Mouse (Mus musculus) ovary, postnatal 36 days (tissue): ENCODE measurements around the gene Frat2.

ENCODE experiments used
- DNase-seq: peaks from one replicate; pipeline ENCODE4 v3.0.0; 2022; ENCODE audit warnings: low spot score, mixed read lengths

Frat2 gene

GRCm38 (mm10) chr19:41818749-41819148 lies 29.2 kb downstream of the Frat2 start:
- no peak for DNase-seq

GRCm38 (mm10) chr19:41817325-41817724 lies 30.6 kb downstream of the Frat2 start:
- DNase-seq: no peak

GRCm38 (mm10) chr19:41816915-41817314 lies 31.0 kb downstream of the Frat2 start:
- no peak for DNase-seq

- no peak for DNase-seq
Measured at GRCm38 (mm10) chr19:41816410-41816809, 31.5 kb downstream of the Frat2 start.

- DNase-seq: no peak
Measured at GRCm38 (mm10) chr19:41813374-41813773, 34.6 kb downstream of the Frat2 start.

GRCm38 (mm10) chr19:41812525-41812924 lies 35.4 kb downstream of the Frat2 start:
- DNase-seq: no peak

GRCm38 (mm10) chr19:41810074-41810473 lies 37.9 kb downstream of the Frat2 start:
- DNase-seq: no peak

GRCm38 (mm10) chr19:41808104-41808634 lies 39.8 kb downstream of the Frat2 start:
- DNase-seq: no peak

- DNase-seq: no peak
Measured at GRCm38 (mm10) chr19:41807497-41807896, 40.4 kb downstream of the Frat2 start.

GRCm38 (mm10) chr19:41805831-41806230 lies 42.1 kb downstream of the Frat2 start:
- no peak for DNase-seq

- no peak for DNase-seq
Measured at GRCm38 (mm10) chr19:41803322-41803721, 44.6 kb downstream of the Frat2 start.

GRCm38 (mm10) chr19:41801742-41802369 lies 46.1 kb downstream of the Frat2 start, which contains the start of gene Arhgap19:
Gene Arhgap19, minus strand, starts transcription at chr19:41802047.
- DNase-seq: peak; percentile 86

GRCm38 (mm10) chr19:41800986-41801741 lies 46.8 kb downstream of the Frat2 start:
- DNase-seq: no peak

GRCm38 (mm10) chr19:41800451-41800850 lies 47.5 kb downstream of the Frat2 start:
- DNase-seq: no peak

- DNase-seq: no peak
Measured at GRCm38 (mm10) chr19:41797536-41797935, 50.4 kb downstream of the Frat2 start.

- DNase-seq: no peak
Measured at GRCm38 (mm10) chr19:41796789-41797327, 51.1 kb downstream of the Frat2 start.

- DNase-seq: no peak
Measured at GRCm38 (mm10) chr19:41796148-41796760, 51.7 kb downstream of the Frat2 start.
